Mouse (Mus musculus) midbrain, embryonic 15.5 days (tissue): ENCODE data around the gene Cct7. TPM values are rescaled to one million over a fixed set of nuclear protein-coding genes. Genes with fewer than 3 reads are reported as not detected.

Experiments used
- ATAC-seq: fragments of 200-750 bp; cut with Nextera tagmentation; replicated peaks from 2 replicates; pipeline ENCODE4 v1.8.0; 2017; ENCODE audit warnings: moderate TSS enrichment
- H3K27ac ChIP-seq: fragments of 300-500 bp; sonication (generic); 2 replicates; pipeline ENCODE4 v1.5.1; 2015; ENCODE audit warnings: mild to moderate bottlenecking, inconsistent platforms
- H3K27me3 ChIP-seq: fragments of 300-500 bp; sonication (generic); replicated peaks from 2 replicates; pipeline ENCODE4 v1.6.1; 2015; ENCODE audit warnings: inconsistent platforms
- H3K36me3 ChIP-seq: fragments of 300-500 bp; sonication (generic); replicated peaks from 2 replicates; pipeline ENCODE4 v1.6.1; 2015; ENCODE audit warnings: inconsistent platforms
- H3K4me1 ChIP-seq: fragments of 300-500 bp; sonication (generic); 2 replicates; pipeline ENCODE4 v1.6.1; 2015; ENCODE audit warnings: inconsistent platforms
- H3K4me2 ChIP-seq: fragments of 300-500 bp; sonication (generic); 2 replicates; pipeline ENCODE4 v1.6.1; 2015; ENCODE audit warnings: inconsistent platforms, mild to moderate bottlenecking, moderate library complexity
- H3K4me3 ChIP-seq: fragments of 300-500 bp; sonication (generic); 2 replicates; pipeline ENCODE4 v1.5.1; 2015; ENCODE audit warnings: mild to moderate bottlenecking, inconsistent platforms
- H3K9ac ChIP-seq: fragments of 300-500 bp; sonication (generic); 2 replicates; pipeline ENCODE4 v1.6.1; 2015; ENCODE audit warnings: mild to moderate bottlenecking, inconsistent platforms
- H3K9me3 ChIP-seq: fragments of 300-500 bp; sonication (generic); 2 replicates; pipeline ENCODE4 v1.6.1; 2016; ENCODE audit warnings: inconsistent platforms
- WGBS: fragments of 180-500 bp; shearing (Covaris S2); methylation state at CpG from one replicate; pipeline ENCODE4 v1.1.7; 2015; ENCODE audit warnings: mixed read lengths; 5-methylcytosine and 5-hydroxymethylcytosine counted together
- polyA plus RNA-seq: library from polyadenylated mRNA; unstranded; fragments of >200 nt; fragmentation: Nextera tagmentation; extraction: Ambion mirVana; gene quantifications from 2 replicates; pipeline ENCODE4 v1.2.1, GENCODE M21; 2015

Gene Cct7
- polyA plus RNA-seq, 1 experiment from 2014 or later = 586 TPM

- WGBS = 78% methylated on average over 3 of the region's 3 CpGs
- H3K9me3 ChIP-seq = no peaks in the 10 kb centered on the region
- H3K27ac ChIP-seq = no peak overlapping the region
- no peaks in the 10 kb centered on the region for H3K36me3 ChIP-seq
- no peak overlapping the region for H3K4me3 ChIP-seq
- peaks cover 22% of the 10 kb centered on the region for H3K27me3 ChIP-seq
- H3K4me1 ChIP-seq = peaks cover 1% of the 10 kb centered on the region
- no peak overlapping the region for H3K9ac ChIP-seq
- no peak for ATAC-seq
- no peak overlapping the region for H3K4me2 ChIP-seq
These were observed 38.4 kb downstream of the Cct7 start for GRCm38 (mm10) chr6:85489717-85490116.

DNA sequence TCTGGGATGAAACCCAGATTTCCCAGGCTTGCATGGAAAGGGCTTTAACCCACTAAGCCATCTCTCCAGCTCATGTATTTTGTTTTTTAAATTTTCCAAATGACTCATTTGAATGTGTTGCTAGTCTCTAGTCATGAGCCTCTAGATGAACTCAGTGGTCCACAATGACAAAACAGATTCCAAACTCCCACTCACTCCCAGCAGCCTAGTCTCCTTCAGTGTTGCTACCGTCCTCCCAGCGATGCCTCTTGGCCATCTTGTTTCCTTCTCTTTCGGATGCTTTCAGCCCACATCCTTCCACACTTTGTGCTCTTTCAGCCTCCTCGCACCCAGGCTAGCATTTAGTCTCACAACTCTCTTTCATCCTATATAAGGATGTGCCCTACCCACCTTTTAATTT is 38.9 kb downstream of the Cct7 start:
- WGBS = 91% methylated on average over 4 of the region's 4 CpGs
- no peak overlapping the region for H3K27ac ChIP-seq

GRCm38 (mm10) chr6:85491606-85492005 is 40.3 kb downstream of the Cct7 start:
- no peak overlapping the region for H3K27ac ChIP-seq
- H3K4me1 ChIP-seq = no peaks in the 10 kb centered on the region
- H3K27me3 ChIP-seq = peaks cover 4% of the 10 kb centered on the region
- no peak overlapping the region for H3K9ac ChIP-seq
- H3K4me3 ChIP-seq = no peak overlapping the region
- no peaks in the 10 kb centered on the region for H3K9me3 ChIP-seq
- no peak overlapping the region for H3K4me2 ChIP-seq
- no peaks in the 10 kb centered on the region for H3K36me3 ChIP-seq
- ATAC-seq = no peak
- WGBS = 95% methylated on average over 3 of the region's 3 CpGs

More for the DNA sequence above, 38.9 kb downstream of the Cct7 start:
- no peak for ATAC-seq
- Histone ChIP-seq H3K36me3 (no peaks in the 10 kb centered on the region), H3K4me2 (no peak overlapping the region), H3K9me3 (no peaks in the 10 kb centered on the region), H3K4me1 (no peaks in the 10 kb centered on the region), H3K9ac (no peak overlapping the region), H3K4me3 (no peak overlapping the region), H3K27me3 (peaks cover 17% of the 10 kb centered on the region)

DNA sequence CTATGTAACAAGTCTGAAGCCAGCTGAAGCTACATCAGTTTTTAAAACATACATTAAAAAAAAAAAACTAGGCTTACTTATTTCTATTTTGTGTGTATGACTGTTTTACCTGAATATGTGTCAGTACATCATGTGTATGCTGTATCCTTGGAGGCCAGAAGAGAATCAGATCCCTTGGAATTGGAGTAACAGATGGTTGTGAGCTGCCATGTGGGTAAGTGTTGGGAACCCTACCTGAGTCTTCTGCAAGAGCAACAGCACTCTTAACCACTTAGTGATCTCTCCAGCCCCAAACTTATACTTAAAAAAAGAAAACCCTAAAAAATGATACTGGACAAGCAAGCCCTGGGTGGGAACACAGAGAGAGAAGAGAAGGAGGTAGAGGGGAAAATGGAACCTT is 45.7 kb downstream of the Cct7 start:
- Histone ChIP-seq H3K4me3 (no peak overlapping the region), H3K4me2 (no peak overlapping the region), H3K27me3 (no peaks in the 10 kb centered on the region), H3K36me3 (no peaks in the 10 kb centered on the region), H3K27ac (no peak overlapping the region), H3K4me1 (peaks cover 15% of the 10 kb centered on the region), H3K9me3 (no peaks in the 10 kb centered on the region), H3K9ac (no peak overlapping the region)
- no peak for ATAC-seq

DNA sequence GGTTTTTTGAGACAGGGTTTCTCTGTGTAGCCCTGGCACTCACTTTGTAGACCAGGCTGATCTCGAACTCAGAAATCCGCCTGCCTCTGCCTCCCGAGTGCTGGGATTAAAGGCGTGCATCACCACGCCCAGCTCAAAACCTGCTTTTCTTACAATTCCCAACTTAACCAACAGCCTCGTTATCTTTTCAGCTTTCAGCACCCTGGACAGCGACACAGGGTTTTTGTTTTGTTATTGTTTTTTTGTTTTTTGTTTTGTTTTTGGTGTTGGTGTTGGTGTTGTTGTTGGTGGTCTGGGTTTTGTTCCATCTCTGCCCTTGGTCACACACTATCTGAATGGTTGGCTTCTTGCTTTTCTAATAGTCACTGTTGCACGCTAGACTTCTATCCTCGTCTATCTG is 46.8 kb downstream of the Cct7 start:
- 76% methylated on average over 9 of the region's 9 CpGs for WGBS

GRCm38 (mm10) chr6:85500416-85500815 is 49.1 kb downstream of the Cct7 start:
- H3K4me2 ChIP-seq = no peak overlapping the region
- H3K9me3 ChIP-seq = no peaks in the 10 kb centered on the region
- H3K9ac ChIP-seq = no peak overlapping the region
- peaks cover 22% of the 10 kb centered on the region for H3K4me1 ChIP-seq
- H3K27me3 ChIP-seq = no peaks in the 10 kb centered on the region
- H3K4me3 ChIP-seq = no peak overlapping the region
- no peak for ATAC-seq
- no peak overlapping the region for H3K27ac ChIP-seq
- 81% methylated on average over 1 of the region's 1 CpGs for WGBS
- H3K36me3 ChIP-seq = no peaks in the 10 kb centered on the region

More for the DNA sequence above, 46.8 kb downstream of the Cct7 start:
- no peak overlapping the region for H3K27ac ChIP-seq
- no peaks in the 10 kb centered on the region for H3K9me3 ChIP-seq
- no peak overlapping the region for H3K9ac ChIP-seq
- no peaks in the 10 kb centered on the region for H3K36me3 ChIP-seq
- peaks cover 20% of the 10 kb centered on the region for H3K4me1 ChIP-seq
- H3K27me3 ChIP-seq = no peaks in the 10 kb centered on the region
- H3K4me2 ChIP-seq = no peak overlapping the region
- no peak overlapping the region for H3K4me3 ChIP-seq
- ATAC-seq = no peak

DNA sequence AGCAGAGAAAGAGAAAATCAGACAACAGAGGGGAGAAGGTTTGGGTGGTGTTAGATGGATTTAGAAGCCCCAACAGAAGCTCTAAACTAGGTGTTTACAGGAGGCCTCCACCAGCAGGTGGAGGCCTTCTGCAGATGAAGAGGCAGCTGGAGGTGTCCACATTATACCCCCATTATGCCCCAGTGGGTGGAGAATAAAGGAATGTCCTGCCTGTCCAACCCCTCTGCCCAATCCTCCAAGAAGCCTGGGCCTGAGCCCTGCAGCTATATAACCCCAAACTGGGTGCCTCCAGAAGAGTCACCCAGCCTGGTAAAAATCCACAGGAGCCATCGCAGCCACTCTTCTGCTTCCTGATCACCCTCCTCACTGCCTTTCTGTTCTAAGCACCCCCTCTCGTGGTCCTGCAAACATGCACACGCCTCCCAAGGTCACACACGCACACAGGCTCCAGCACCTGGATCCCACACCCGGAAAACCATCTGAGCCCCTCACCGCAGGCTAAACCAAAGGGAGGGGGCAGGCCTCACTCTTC is 50.3 kb downstream of the Cct7 start:
- Histone ChIP-seq H3K4me2 (peak overlapping the region; percentile 77), H3K27ac (peak overlapping the region; percentile 87), H3K27me3 (no peaks in the 10 kb centered on the region), H3K4me1 (peaks cover 22% of the 10 kb centered on the region), H3K9ac (peak overlapping the region; percentile 94), H3K9me3 (no peaks in the 10 kb centered on the region), H3K4me3 (peak overlapping the region; percentile 90), H3K36me3 (no peaks in the 10 kb centered on the region)
- ATAC-seq = peak; percentile 7
- WGBS = 9% methylated on average over 6 of the region's 6 CpGs

DNA sequence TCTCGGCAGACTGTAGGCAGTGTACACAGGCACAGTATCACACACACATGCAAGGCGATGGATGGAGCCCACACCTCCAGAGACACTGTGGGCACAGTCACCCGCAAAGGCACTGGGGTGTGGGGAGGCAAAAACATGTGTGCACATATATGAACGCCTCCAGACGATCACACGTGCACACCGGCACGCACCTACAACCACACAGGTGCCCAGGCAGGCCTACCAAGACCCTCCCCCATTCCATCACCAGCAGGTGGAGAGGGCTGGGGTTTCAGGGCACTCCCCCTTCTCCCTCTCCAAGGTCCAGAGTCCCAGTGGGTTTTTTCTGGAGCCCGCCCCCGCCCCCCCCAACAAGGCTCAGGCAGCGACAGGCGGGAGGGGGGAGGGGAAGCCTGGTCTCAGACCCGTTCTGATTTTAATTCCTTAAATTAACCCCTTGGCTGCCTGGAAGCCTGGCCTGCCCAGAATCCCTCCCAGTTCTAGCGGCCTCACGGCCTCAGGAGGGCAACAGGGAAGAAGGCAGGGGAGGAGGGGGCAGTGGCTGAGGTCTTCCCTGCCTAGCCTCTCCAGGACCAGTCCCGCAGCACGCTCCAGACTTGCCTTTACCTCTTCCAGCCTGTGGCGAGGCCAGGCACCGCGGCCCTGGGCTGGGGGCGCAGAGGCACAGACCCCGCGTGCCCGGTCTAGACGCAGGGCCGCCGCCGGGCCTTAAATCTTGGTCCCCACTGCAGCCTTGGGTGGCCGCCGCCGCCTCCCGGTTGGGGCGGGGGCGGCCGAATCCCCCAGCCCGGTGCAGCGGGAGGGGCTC is 51.0 kb downstream of the Cct7 start:
- peak overlapping the region; percentile 77 for H3K4me2 ChIP-seq
- under 1% methylated on average over 35 of the region's 37 CpGs for WGBS
- H3K27ac ChIP-seq = peak overlapping the region; percentile 87
- no peaks in the 10 kb centered on the region for H3K36me3 ChIP-seq
- peaks cover 22% of the 10 kb centered on the region for H3K4me1 ChIP-seq
- ATAC-seq = peak; percentile 86
- peak overlapping the region; percentile 94 for H3K9ac ChIP-seq
- H3K9me3 ChIP-seq = no peaks in the 10 kb centered on the region
- peak overlapping the region; percentile 90 for H3K4me3 ChIP-seq
- no peaks in the 10 kb centered on the region for H3K27me3 ChIP-seq

DNA sequence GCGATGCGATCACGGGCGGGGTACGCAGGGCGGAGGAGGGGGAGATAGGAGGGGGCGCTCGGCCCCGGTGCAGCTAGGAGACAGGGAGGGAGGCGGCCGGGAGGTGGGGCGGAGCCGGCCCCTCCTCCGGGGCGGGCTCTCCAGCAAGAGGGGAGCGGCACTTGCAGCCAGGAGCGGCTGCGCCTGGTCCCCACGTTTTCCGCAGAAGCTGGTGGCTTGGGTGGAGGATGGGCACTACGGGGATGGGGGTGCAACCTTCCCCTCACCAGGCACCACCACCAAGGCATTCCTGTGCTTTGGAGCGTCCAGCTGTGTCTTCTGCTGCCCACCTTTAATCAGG is 51.6 kb downstream of the Cct7 start, which contains the start of gene Fbxo41:
Gene Fbxo41 (minus strand): TSS at position 84 of the 340 bp plus-strand sequence.
- H3K4me2 ChIP-seq = peak within 1 kb of the TSS; percentile 77
- H3K27me3 ChIP-seq = no peaks in the 10 kb centered on the region
- peak within 1 kb of the TSS; percentile 94 for H3K9ac ChIP-seq
- no peaks in the 10 kb centered on the region for H3K36me3 ChIP-seq
- peak within 1 kb of the TSS; percentile 90 for H3K4me3 ChIP-seq
- no peaks in the 10 kb centered on the region for H3K9me3 ChIP-seq
- peaks cover 22% of the 10 kb centered on the region for H3K4me1 ChIP-seq
- H3K27ac ChIP-seq = peak within 1 kb of the TSS; percentile 87
- WGBS = under 1% methylated on average over 20 of the region's 22 CpGs
- peak; percentile 86 for ATAC-seq

DNA sequence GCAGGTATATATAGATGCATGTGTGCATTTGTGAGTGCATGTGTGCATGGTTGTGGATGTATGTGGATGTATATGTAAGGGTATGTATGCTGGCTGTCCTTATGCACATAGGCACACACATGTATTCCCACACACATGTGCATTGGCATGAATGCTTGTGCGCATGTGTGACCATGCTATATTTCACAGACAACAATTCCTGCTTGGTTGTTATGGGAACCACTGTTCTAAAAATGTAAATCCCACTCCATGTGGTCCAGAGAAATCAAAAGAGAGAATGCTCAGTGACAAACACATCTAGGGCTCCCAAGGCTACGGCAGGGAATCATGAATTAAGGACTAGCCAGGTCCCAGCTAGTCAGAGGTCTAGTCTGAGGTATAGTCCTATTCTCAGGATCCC is 53.6 kb downstream of the Cct7 start:
- Histone ChIP-seq H3K27ac (no peak overlapping the region), H3K4me2 (no peak overlapping the region), H3K4me3 (no peak overlapping the region), H3K36me3 (no peaks in the 10 kb centered on the region), H3K27me3 (peaks cover 3% of the 10 kb centered on the region), H3K9me3 (no peaks in the 10 kb centered on the region), H3K9ac (no peak overlapping the region), H3K4me1 (peaks cover 22% of the 10 kb centered on the region)
- no peak for ATAC-seq
- WGBS = 39% methylated on average over 2 of the region's 2 CpGs

GRCm38 (mm10) chr6:85508602-85509001 is 57.3 kb downstream of the Cct7 start:
- H3K27ac ChIP-seq = no peak overlapping the region
- peaks cover 39% of the 10 kb centered on the region for H3K27me3 ChIP-seq
- no peaks in the 10 kb centered on the region for H3K9me3 ChIP-seq
- ATAC-seq = no peak
- H3K4me3 ChIP-seq = no peak overlapping the region
- no peak overlapping the region for H3K9ac ChIP-seq
- peaks cover 25% of the 10 kb centered on the region for H3K4me1 ChIP-seq
- 46% methylated on average over 5 of the region's 5 CpGs for WGBS
- no peaks in the 10 kb centered on the region for H3K36me3 ChIP-seq
- no peak overlapping the region for H3K4me2 ChIP-seq

DNA sequence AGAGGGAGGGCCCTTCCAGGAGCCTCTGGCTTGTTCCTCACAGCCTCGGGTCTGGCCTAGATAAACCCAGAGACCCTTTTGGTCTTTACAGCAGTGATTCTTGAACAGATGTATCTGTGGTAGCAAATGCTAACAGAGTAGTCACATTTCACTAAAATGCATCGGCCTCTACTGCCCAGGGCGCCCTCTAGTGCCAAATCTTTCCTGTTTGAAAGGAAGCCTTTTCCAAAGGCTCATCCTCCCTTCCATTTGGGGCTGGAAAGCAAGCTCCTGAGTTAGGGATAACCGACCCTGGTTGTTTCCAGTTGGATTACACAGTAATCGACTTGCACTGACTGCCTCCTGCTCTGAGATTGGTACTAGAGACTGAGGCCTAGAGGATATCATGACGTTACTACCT is 59.2 kb downstream of the Cct7 start:
- peaks cover 30% of the 10 kb centered on the region for H3K4me1 ChIP-seq
- H3K9ac ChIP-seq = no peak overlapping the region
- peaks cover 58% of the 10 kb centered on the region for H3K27me3 ChIP-seq
- no peak for ATAC-seq
- H3K27ac ChIP-seq = no peak overlapping the region
- H3K4me3 ChIP-seq = no peak overlapping the region
- no peaks in the 10 kb centered on the region for H3K36me3 ChIP-seq
- 1% methylated on average over 6 of the region's 6 CpGs for WGBS
- no peak overlapping the region for H3K4me2 ChIP-seq
- no peaks in the 10 kb centered on the region for H3K9me3 ChIP-seq
